Mouse (Mus musculus): ENCODE data around the gene Lrpprc.

DNA sequence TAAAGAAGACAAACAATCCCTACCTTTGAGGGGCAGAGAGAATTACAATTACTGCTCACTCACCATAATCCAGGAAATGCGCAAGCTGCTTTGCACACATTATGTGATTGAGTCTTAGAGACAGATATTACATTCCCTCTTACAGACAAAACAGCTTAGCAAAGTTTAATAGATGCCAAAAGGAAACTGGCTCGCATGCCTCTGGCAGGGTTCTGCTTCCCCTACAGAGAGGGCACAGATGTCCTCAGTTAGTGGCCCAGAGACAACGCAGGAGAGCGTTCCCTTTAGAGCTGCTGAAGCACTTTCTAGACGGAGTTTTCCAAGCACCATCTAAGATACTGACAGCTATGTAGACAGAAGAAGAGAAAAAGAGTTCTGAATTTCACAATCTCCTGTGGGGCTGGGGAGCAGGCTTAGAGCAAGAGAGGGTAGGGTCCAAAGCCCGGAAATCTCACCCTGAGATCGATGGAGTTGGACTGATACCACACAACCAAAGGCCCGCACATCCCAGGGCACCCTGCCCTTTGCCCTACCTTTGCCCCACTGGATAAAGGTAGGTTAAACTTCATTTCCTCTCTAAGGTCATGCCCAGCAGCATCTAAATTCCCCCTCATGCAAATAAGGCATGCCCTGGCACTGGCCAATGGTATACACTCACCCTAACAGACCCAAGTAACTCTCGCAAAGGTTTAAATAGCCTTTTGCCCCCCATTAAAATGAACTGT lies 52.4 kb downstream of the Lrpprc start:
- TF ChIP-seq POLR2A (IDR thresholded peaks at IDR 0.05; ENCODE audit: low read depth, low read length), result no peak
- no peak for TF ChIP-seq CTCF (IDR thresholded peaks at IDR 0.05; ENCODE audit: extremely low read depth, insufficient read length, insufficient replicate concordance, low read depth, low read length)

Data from small intestine, adult 2 months (tissue).